Mouse (Mus musculus) forebrain, postnatal 0 days (tissue): ENCODE results near the gene Cdkn1b. TPM values are rescaled to one million over a fixed set of nuclear protein-coding genes. Genes with fewer than 3 reads are reported as not detected.
A peak's percentile ranks its signal among the peaks of the same experiment; 100 is the strongest.

Experiments
- ATAC-seq: fragments of 200-750 bp; cut with Nextera tagmentation; 2 replicates; pipeline ENCODE4 v1.8.0; 2017; ENCODE audit warnings: mild to moderate bottlenecking, moderate library complexity
- DNase-seq: peaks from one replicate; pipeline ENCODE4 v3.0.0-alpha.2; 2015
- H3K27ac ChIP-seq: fragments of 300-500 bp; sonication (generic); 2 replicates; pipeline ENCODE4 v1.5.1; 2014; ENCODE audit warnings: low read depth, mild to moderate bottlenecking, antibody characterized with exemption, low read length, moderate library complexity, mixed read lengths
- H3K27me3 ChIP-seq: fragments of 300-500 bp; sonication (generic); 2 replicates; pipeline ENCODE4 v1.6.1; 2014; ENCODE audit warnings: mild to moderate bottlenecking, low read length, mixed read lengths; ENCODE audit not compliant: insufficient read depth
- H3K36me3 ChIP-seq: fragments of 300-500 bp; sonication (generic); 2 replicates; pipeline ENCODE4 v1.6.1; 2014; ENCODE audit warnings: mild to moderate bottlenecking, moderate library complexity; ENCODE audit not compliant: insufficient read depth
- H3K4me1 ChIP-seq: fragments of 300-500 bp; sonication (generic); 2 replicates; pipeline ENCODE4 v1.6.1; 2014; ENCODE audit warnings: antibody characterized with exemption; ENCODE audit not compliant: insufficient read depth
- H3K4me2 ChIP-seq: fragments of 300-500 bp; sonication (generic); 2 replicates; pipeline ENCODE4 v1.6.1; 2014; ENCODE audit warnings: low read depth, mild to moderate bottlenecking, moderate library complexity
- H3K4me3 ChIP-seq: fragments of 300-500 bp; sonication (generic); 2 replicates; pipeline ENCODE4 v1.5.1; 2014; ENCODE audit warnings: low read depth, low read length, mixed read lengths
- H3K9ac ChIP-seq: fragments of 300-500 bp; sonication (generic); 2 replicates; pipeline ENCODE4 v1.6.1; 2014; ENCODE audit warnings: mild to moderate bottlenecking
- H3K9me3 ChIP-seq: fragments of 300-500 bp; sonication (generic); 2 replicates; pipeline ENCODE4 v1.6.1; 2016; ENCODE audit warnings: low read length
- CTCF ChIP-seq: sonication (generic); IDR thresholded peaks from 2 replicates; pipeline ENCODE4 v1.5.1; 2016; ENCODE audit warnings: antibody characterized with exemption, control low read depth, low read depth
- WGBS: fragments of 180-500 bp; shearing (Covaris S2); extraction: QIAGEN DNeasy Blood & Tissue Kit; methylation state at CpG from one replicate; pipeline ENCODE4 v1.1.7; 2014; 5-methylcytosine and 5-hydroxymethylcytosine counted together
- polyA plus RNA-seq: library from polyadenylated mRNA; unstranded; fragments of >200 nt; fragmentation: Nextera tagmentation; extraction: Ambion mirVana; gene quantifications from 2 replicates; pipeline ENCODE4 v1.2.1, GENCODE M21; 2015
- total RNA-seq: library from RNA; depleted of rRNA; stranded (reverse); fragments of >200 nt; gene quantifications from 2 replicates; pipeline ENCODE4 v1.2.3, GENCODE M21; 2014

Cdkn1b gene
- total and polyA plus RNA-seq, 2 experiments from 2014 or later: 36.0 to 89.0 TPM

DNA sequence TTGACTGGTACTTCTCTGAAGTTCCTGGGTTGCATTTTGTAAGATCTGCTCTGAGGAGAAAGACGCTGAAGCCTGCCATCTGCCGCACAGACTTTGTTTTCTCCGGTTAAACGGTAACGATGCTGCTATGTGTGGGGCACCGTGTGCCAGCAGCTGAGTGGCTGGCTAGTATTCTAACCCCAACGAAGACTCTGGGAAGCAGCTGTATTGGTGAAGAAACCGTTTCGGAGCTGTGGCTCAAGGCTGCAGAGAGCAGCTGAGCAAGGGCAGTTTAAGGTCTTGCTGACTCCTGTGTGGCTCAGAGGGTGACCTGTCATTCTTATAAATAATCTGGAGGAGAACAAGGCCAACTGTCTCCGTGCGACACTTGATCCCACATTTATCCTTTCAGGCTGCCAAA is 33.8 kb downstream of the Cdkn1b start:
- ATAC-seq: peak; percentile 65
- no peak for TF ChIP-seq CTCF
- WGBS: 32% methylated on average over 11 of the region's 11 CpGs
- H3K4me2 ChIP-seq: 0 out of 2 replicates have a peak overlapping the region, but pooled peaks have one; percentile 19
- no peak overlapping the region for H3K4me3 ChIP-seq
- DNase-seq: peak; percentile 60
- H3K9ac ChIP-seq: no peak overlapping the region
- no peaks in the 10 kb centered on the region for H3K4me1 ChIP-seq
- no peaks in the 10 kb centered on the region for H3K27me3 ChIP-seq
- 0 out of 2 replicates have a peak overlapping the region, but pooled peaks have one; percentile 9 for H3K27ac ChIP-seq
- H3K36me3 ChIP-seq: no peaks in the 10 kb centered on the region
- H3K9me3 ChIP-seq: no peaks in the 10 kb centered on the region

DNA sequence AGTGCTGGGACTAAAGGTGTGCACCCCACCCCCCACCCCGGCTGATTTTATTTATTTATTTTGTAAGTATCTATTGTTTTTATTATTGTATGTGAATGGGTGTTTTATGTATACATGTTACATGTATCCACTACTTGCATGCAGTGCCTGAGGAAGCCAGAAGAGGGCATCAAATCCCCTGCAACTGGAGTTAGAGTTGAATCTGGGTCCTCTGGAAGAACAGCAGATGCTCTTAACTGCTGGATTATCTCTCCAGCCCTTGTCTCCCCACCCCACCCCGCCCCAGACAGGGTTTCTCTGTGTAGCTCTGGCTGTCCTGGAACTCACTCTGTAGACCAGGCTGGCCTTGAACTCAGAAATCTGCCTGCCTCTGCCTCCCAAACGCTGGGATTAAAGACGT is 36.2 kb downstream of the Cdkn1b start:
- ATAC-seq (no peak), DNase-seq (no peak)
- Histone ChIP-seq H3K36me3 (no peaks in the 10 kb centered on the region), H3K4me1 (no peaks in the 10 kb centered on the region), H3K9ac (no peak overlapping the region), H3K9me3 (no peaks in the 10 kb centered on the region), H3K27me3 (no peaks in the 10 kb centered on the region), H3K4me2 (no peak overlapping the region), H3K4me3 (no peak overlapping the region), H3K27ac (no peak overlapping the region)
- WGBS: 80% methylated on average over 4 of the region's 4 CpGs
- peak; percentile 27; the same call in 1 of the 2 replicates for TF ChIP-seq CTCF

DNA sequence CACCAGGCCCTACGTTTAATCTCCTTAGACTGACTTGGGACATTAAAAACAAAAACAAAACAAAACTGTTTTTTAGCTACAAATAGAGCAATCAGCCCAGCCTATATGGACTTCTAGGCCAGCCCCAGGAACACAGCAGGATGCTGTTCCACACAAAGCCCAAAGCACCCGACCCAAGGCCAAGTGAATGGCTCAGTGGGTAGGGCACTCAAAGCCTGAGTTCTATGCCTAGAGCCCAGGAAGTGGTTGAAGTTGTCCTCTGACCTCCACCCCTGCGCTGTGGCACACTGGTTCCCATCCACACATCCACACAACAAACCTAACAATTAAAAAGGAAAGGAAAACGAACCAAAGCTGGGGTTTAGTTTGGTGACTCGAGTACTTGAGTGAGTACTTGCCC is 41.1 kb downstream of the Cdkn1b start:
- H3K27ac ChIP-seq: no peak overlapping the region
- no peak for TF ChIP-seq CTCF
- H3K4me3 ChIP-seq: no peak overlapping the region
- H3K9me3 ChIP-seq: 0 out of 2 replicates have a peak, but pooled peaks cover 4% of the 10 kb centered on the region
- WGBS: 40% methylated on average over 5 of the region's 5 CpGs
- H3K27me3 ChIP-seq: no peaks in the 10 kb centered on the region
- H3K4me2 ChIP-seq: no peak overlapping the region
- no peak for DNase-seq
- no peaks in the 10 kb centered on the region for H3K36me3 ChIP-seq
- H3K4me1 ChIP-seq: no peaks in the 10 kb centered on the region
- no peak overlapping the region for H3K9ac ChIP-seq
- ATAC-seq: no peak

DNA sequence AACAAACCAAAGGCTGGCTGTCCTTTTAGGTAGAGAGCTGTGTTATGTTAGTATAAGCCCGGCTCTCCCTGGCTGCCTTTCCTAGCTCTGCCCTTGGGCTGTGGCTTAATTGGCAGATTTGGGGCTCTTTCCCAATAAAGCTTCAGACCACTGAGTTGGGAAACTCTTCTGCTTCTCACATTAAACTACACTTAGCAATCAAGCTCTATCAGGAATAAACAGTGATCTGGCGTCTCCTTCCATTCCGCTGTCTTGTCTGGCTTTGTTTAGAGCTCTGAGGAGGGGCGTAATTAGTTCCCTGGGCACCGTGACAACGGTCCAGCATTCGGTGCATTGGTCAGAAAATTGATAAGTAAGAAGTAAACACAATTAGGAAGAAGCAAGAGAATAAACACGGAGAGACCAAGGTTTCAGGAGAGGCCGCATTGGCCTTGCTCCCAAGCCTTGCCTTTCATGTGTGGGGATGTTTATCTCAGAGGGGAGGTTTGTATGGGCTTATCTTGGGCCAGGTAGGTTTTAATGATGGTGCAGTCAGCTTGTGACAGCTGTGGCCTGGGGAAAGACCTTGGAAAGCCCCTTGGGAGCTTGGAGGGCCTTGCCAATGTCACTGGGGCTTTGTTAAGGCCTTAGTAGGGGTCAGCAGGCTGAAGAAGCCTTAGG is 41.8 kb downstream of the Cdkn1b start:
- 0 out of 2 replicates have a peak, but pooled peaks cover 4% of the 10 kb centered on the region for H3K9me3 ChIP-seq
- H3K27me3 ChIP-seq: no peaks in the 10 kb centered on the region
- TF ChIP-seq CTCF: no peak
- WGBS: 27% methylated on average over 9 of the region's 9 CpGs
- H3K27ac ChIP-seq: no peak overlapping the region
- no peak overlapping the region for H3K9ac ChIP-seq
- no peak overlapping the region for H3K4me2 ChIP-seq
- DNase-seq: no peak
- H3K4me1 ChIP-seq: no peaks in the 10 kb centered on the region
- H3K4me3 ChIP-seq: no peak overlapping the region
- ATAC-seq: no peak
- no peaks in the 10 kb centered on the region for H3K36me3 ChIP-seq

DNA sequence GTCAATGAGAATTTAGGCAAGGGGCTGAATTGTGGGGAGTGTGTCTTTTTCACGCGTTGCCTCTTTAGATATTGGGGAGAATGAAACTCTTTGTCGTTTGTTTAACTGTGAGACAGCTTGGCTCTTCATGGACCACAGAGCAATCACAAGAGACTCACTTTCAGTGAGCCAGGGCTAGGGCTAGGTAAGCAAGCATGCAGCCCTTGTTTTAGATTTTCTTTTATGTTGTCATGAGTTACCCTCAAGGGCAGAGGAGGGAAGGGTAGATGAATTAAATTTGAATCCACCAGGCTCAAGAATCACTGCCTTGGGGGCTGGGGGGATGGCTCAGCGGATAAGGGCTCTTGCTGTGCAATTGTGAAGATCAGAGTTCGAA is 42.3 kb downstream of the Cdkn1b start:
- Histone ChIP-seq H3K4me1 (no peaks in the 10 kb centered on the region), H3K27ac (no peak overlapping the region), H3K27me3 (no peaks in the 10 kb centered on the region), H3K36me3 (no peaks in the 10 kb centered on the region), H3K9ac (no peak overlapping the region), H3K4me2 (no peak overlapping the region), H3K4me3 (no peak overlapping the region), H3K9me3 (0 out of 2 replicates have a peak, but pooled peaks cover 4% of the 10 kb centered on the region)
- WGBS: 31% methylated on average over 5 of the region's 5 CpGs
- ATAC-seq: no peak
- DNase-seq: no peak
- TF ChIP-seq CTCF: no peak

DNA sequence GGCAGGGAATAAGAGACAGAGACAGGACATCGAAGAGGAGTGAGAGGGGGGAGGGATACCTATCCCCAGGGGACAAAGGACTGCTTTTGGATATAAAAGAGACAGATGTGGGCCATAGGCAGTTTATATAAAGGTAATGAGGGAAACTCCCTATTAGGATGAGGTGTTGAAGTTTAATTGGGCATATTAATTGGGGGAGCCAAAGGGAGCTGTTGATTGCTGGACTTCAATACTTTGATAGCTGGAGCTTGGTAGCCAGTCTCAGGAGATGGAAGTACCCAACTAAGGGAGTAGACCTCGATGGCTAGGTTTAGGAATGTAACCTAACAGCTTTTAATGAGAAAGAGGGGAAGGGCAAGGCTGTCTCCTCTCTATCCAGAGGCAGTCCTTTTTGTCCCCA is 43.7 kb downstream of the Cdkn1b start:
- Histone ChIP-seq H3K9ac (no peak overlapping the region), H3K4me2 (no peak overlapping the region), H3K27ac (no peak overlapping the region), H3K9me3 (0 out of 2 replicates have a peak, but pooled peaks cover 4% of the 10 kb centered on the region), H3K27me3 (no peaks in the 10 kb centered on the region), H3K4me1 (no peaks in the 10 kb centered on the region), H3K36me3 (no peaks in the 10 kb centered on the region), H3K4me3 (no peak overlapping the region)
- ATAC-seq (no peak), DNase-seq (no peak)
- no peak for TF ChIP-seq CTCF
- WGBS: 48% methylated on average over 2 of the region's 2 CpGs

DNA sequence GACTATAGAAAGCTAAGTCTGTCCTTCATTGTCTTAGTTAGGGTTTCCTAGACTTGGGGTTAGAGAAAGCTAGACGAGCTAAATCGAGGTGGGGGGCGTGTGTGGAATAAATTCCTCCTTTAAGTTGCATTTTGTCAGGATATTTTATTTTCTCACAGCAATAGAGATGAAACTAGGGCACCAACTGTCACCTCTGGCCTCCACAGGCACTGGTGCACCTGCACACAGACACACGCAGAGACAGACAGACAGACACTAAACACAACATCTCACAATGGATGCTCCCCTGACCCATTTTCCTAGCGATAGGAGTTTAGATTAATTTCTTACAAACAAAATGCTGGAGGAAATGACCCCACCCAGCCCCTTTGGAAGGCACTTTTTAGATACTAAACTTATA is 46.5 kb downstream of the Cdkn1b start:
- no peak for TF ChIP-seq CTCF
- H3K27ac ChIP-seq: no peak overlapping the region
- H3K9me3 ChIP-seq: 0 out of 2 replicates have a peak, but pooled peaks cover 4% of the 10 kb centered on the region
- no peak overlapping the region for H3K4me2 ChIP-seq
- ATAC-seq (no peak), DNase-seq (no peak)
- WGBS: 86% methylated on average over 5 of the region's 5 CpGs
- H3K4me1 ChIP-seq: no peaks in the 10 kb centered on the region
- no peak overlapping the region for H3K4me3 ChIP-seq
- no peak overlapping the region for H3K9ac ChIP-seq
- no peaks in the 10 kb centered on the region for H3K36me3 ChIP-seq
- no peaks in the 10 kb centered on the region for H3K27me3 ChIP-seq
